Mouse (Mus musculus): ENCODE data around the gene P2ry10. TPM values are rescaled to one million over a fixed set of nuclear protein-coding genes. Genes with fewer than 3 reads are reported as not detected.
"Not testable (repeated sequence)": the region's sequence is repeated elsewhere in the genome, so short reads cannot be mapped to it uniquely, and the experiment has no call there.

The P2ry10 gene
- polyA plus RNA-seq (2012; rRNA removed) = 0.04 TPM in 1 of 2 replicates, not detected in the other

DNA sequence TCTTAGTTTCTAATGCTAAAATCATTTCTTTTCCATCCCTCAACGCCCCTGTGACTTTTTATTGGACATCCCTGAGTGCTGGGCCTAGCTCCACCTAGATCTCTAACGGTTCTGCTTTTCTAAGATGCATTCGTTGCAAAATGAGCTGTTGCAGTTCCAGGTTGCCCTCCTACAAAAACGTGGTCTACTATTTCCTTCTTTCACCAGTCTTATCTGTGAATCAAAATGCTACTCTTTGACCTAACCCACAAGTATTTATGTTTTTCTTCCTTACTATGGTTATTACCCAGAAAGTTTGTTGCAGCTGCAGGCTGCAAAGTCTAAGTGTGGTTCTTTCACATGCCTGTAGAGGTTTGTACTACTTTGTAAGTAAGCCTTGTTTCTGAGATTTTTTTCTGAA is at the start of gene P2ry10:
Gene P2ry10, plus strand, starts transcription at position 316 of the 400 bp plus-strand sequence.
- no peaks in the 10 kb centered on the region for H3K36me3 ChIP-seq (ENCODE audit: control insufficient read depth, insufficient read depth, low read length)
- TF ChIP-seq CTCF (IDR thresholded peaks at IDR 0.05; ENCODE audit: control insufficient read depth, insufficient read depth, insufficient replicate concordance, low read depth, low read length) = no peak
- TF ChIP-seq POLR2A (IDR thresholded peaks at IDR 0.05; ENCODE audit: control insufficient read depth, low read depth, low read length) = no peak
- no peak within 1 kb of the TSS for H3K27ac ChIP-seq (ENCODE audit: control insufficient read depth, insufficient read depth, low read depth, low read length)
- no peaks in the 10 kb centered on the region for H3K4me1 ChIP-seq (ENCODE audit: control insufficient read depth, insufficient read depth, low read length)
- no peaks in the 10 kb centered on the region for H3K27me3 ChIP-seq (ENCODE audit: control insufficient read depth, insufficient read depth, low read length)
- no peak within 1 kb of the TSS for H3K4me3 ChIP-seq (ENCODE audit: control insufficient read depth, low read depth, low read length)

DNA sequence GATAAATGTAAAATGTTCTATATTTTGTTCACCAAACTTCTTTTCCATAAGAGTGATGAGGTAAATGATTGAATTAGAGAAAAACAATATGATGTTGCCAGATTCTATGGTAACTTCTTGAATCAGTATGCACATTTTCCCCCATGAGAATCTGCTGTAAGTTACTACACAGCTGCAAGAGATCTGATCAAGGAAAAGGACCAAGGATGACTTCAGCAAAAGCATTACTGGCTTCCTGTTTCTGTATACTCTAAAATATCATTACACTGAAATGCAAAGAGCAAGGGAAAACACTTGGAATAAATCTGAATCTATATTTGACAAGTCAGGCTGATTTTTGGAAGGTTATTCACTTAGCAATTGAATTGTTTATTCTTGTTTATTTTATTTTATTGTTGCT is 49.1 kb upstream of the P2ry10 start:
- Histone ChIP-seq H3K4me1 (ENCODE audit: control insufficient read depth, insufficient read depth, low read length) (no peaks in the 10 kb centered on the region), H3K4me3 (ENCODE audit: control insufficient read depth, low read depth, low read length) (no peak overlapping the region), H3K36me3 (ENCODE audit: control insufficient read depth, insufficient read depth, low read length) (no peaks in the 10 kb centered on the region), H3K27ac (ENCODE audit: control insufficient read depth, insufficient read depth, low read depth, low read length) (no peak overlapping the region), H3K27me3 (ENCODE audit: control insufficient read depth, insufficient read depth, low read length) (no peaks in the 10 kb centered on the region)
- TF ChIP-seq POLR2A (IDR thresholded peaks at IDR 0.05; ENCODE audit: control insufficient read depth, low read depth, low read length) (no peak), CTCF (IDR thresholded peaks at IDR 0.05; ENCODE audit: control insufficient read depth, insufficient read depth, insufficient replicate concordance, low read depth, low read length) (no peak)

DNA sequence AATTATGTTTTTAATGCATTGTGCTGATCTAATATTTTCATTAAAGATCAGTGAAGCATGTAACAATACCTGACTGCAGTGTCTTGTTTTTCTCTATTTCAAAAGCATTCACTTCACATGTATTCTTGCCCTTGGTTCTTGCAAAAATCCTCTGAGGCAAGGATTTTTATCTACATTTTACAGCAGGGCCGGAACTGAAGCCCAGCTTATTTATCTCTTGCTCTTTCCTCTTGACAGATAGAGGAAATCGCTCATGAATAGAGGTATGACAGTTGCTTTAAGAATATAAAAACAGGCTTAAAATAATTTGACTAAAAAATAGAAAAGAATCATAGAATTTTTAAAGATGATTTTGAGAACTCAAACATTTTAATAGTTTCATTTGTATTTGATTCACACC is 48.7 kb upstream of the P2ry10 start:
- Histone ChIP-seq H3K4me1 (ENCODE audit: control insufficient read depth, insufficient read depth, low read length) (no peaks in the 10 kb centered on the region), H3K27me3 (ENCODE audit: control insufficient read depth, insufficient read depth, low read length) (no peaks in the 10 kb centered on the region), H3K27ac (ENCODE audit: control insufficient read depth, insufficient read depth, low read depth, low read length) (no peak overlapping the region), H3K4me3 (ENCODE audit: control insufficient read depth, low read depth, low read length) (no peak overlapping the region), H3K36me3 (ENCODE audit: control insufficient read depth, insufficient read depth, low read length) (no peaks in the 10 kb centered on the region)
- TF ChIP-seq CTCF (IDR thresholded peaks at IDR 0.05; ENCODE audit: control insufficient read depth, insufficient read depth, insufficient replicate concordance, low read depth, low read length) (no peak), POLR2A (IDR thresholded peaks at IDR 0.05; ENCODE audit: control insufficient read depth, low read depth, low read length) (no peak)

- H3K27me3 ChIP-seq (ENCODE audit: control insufficient read depth, insufficient read depth, low read length) = no peaks in the 10 kb centered on the region
- no peaks in the 10 kb centered on the region for H3K4me1 ChIP-seq (ENCODE audit: control insufficient read depth, insufficient read depth, low read length)
- TF ChIP-seq POLR2A (IDR thresholded peaks at IDR 0.05; ENCODE audit: control insufficient read depth, low read depth, low read length) (no peak), CTCF (IDR thresholded peaks at IDR 0.05; ENCODE audit: control insufficient read depth, insufficient read depth, insufficient replicate concordance, low read depth, low read length) (no peak)
- no peak overlapping the region for H3K4me3 ChIP-seq (ENCODE audit: control insufficient read depth, low read depth, low read length)
- no peak overlapping the region for H3K27ac ChIP-seq (ENCODE audit: control insufficient read depth, insufficient read depth, low read depth, low read length)
- no peaks in the 10 kb centered on the region for H3K36me3 ChIP-seq (ENCODE audit: control insufficient read depth, insufficient read depth, low read length)
Observed at GRCm38 (mm10) chrX:107042367-107042766, 45.9 kb upstream of the P2ry10 start.

- not testable (repeated sequence) for H3K4me1 ChIP-seq (ENCODE audit: control insufficient read depth, insufficient read depth, low read length); H3K36me3 ChIP-seq (ENCODE audit: control insufficient read depth, insufficient read depth, low read length); H3K27me3 ChIP-seq (ENCODE audit: control insufficient read depth, insufficient read depth, low read length); H3K27ac ChIP-seq (ENCODE audit: control insufficient read depth, insufficient read depth, low read depth, low read length); H3K4me3 ChIP-seq (ENCODE audit: control insufficient read depth, low read depth, low read length)
Observed at GRCm38 (mm10) chrX:107083407-107083806, 4.9 kb upstream of the P2ry10 start.

DNA sequence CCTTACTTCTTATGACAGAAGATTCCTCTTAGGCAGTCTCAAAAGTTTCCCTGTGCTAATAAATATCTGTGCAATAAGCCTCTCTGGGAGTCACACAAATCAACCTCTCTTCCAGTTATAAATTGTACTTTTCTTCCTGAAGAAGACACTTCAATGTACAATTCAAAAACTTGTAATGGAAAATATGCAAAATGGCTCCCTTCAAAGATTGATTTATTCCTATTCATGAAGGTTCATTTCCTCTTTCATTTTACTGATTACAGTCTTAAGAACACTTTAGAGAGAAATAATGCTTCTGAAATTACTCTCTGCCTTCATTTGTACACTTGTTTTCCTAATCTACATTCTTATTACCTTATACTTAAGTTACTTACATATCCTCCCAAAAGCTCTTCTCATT is 4.0 kb upstream of the P2ry10 start:
- Histone ChIP-seq H3K36me3 (ENCODE audit: control insufficient read depth, insufficient read depth, low read length) (no peaks in the 10 kb centered on the region), H3K4me3 (ENCODE audit: control insufficient read depth, low read depth, low read length) (no peak overlapping the region), H3K27ac (ENCODE audit: control insufficient read depth, insufficient read depth, low read depth, low read length) (no peak overlapping the region), H3K4me1 (ENCODE audit: control insufficient read depth, insufficient read depth, low read length) (no peaks in the 10 kb centered on the region), H3K27me3 (ENCODE audit: control insufficient read depth, insufficient read depth, low read length) (no peaks in the 10 kb centered on the region)
- TF ChIP-seq POLR2A (IDR thresholded peaks at IDR 0.05; ENCODE audit: control insufficient read depth, low read depth, low read length) = no peak
- TF ChIP-seq CTCF (IDR thresholded peaks at IDR 0.05; ENCODE audit: control insufficient read depth, insufficient read depth, insufficient replicate concordance, low read depth, low read length) = no peak

DNA sequence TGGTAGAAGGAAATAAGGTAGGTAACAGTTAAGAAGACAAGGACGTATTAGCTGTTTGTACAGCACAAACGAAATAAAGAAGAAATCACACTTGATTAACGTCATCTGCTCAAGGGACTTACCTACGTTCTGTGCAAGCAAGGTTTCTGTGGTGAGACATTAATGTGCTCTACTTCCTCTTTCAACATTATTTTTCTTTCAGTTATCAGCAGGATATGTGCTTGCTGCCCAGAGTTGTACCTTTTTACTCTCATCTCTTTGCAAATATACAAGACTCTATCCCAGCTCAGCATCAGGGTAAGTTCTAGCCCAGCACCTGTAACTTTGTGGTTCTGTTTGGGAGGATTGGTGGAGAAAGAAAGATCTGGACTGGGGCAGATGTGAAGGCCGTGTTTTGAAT is 839 bp downstream of the P2ry10 start:
- Histone ChIP-seq H3K36me3 (ENCODE audit: control insufficient read depth, insufficient read depth, low read length) (no peaks in the 10 kb centered on the region), H3K27me3 (ENCODE audit: control insufficient read depth, insufficient read depth, low read length) (no peaks in the 10 kb centered on the region), H3K4me3 (ENCODE audit: control insufficient read depth, low read depth, low read length) (no peak overlapping the region), H3K27ac (ENCODE audit: control insufficient read depth, insufficient read depth, low read depth, low read length) (no peak overlapping the region), H3K4me1 (ENCODE audit: control insufficient read depth, insufficient read depth, low read length) (no peaks in the 10 kb centered on the region)
- TF ChIP-seq POLR2A (IDR thresholded peaks at IDR 0.05; ENCODE audit: control insufficient read depth, low read depth, low read length) = no peak
- TF ChIP-seq CTCF (IDR thresholded peaks at IDR 0.05; ENCODE audit: control insufficient read depth, insufficient read depth, insufficient replicate concordance, low read depth, low read length) = no peak

GRCm38 (mm10) chrX:107089930-107090329 is 1.6 kb downstream of the P2ry10 start:
- Histone ChIP-seq H3K27me3 (ENCODE audit: control insufficient read depth, insufficient read depth, low read length) (no peaks in the 10 kb centered on the region), H3K4me3 (ENCODE audit: control insufficient read depth, low read depth, low read length) (no peak overlapping the region), H3K4me1 (ENCODE audit: control insufficient read depth, insufficient read depth, low read length) (no peaks in the 10 kb centered on the region), H3K36me3 (ENCODE audit: control insufficient read depth, insufficient read depth, low read length) (no peaks in the 10 kb centered on the region), H3K27ac (ENCODE audit: control insufficient read depth, insufficient read depth, low read depth, low read length) (no peak overlapping the region)
- TF ChIP-seq POLR2A (IDR thresholded peaks at IDR 0.05; ENCODE audit: control insufficient read depth, low read depth, low read length) (no peak), CTCF (IDR thresholded peaks at IDR 0.05; ENCODE audit: control insufficient read depth, insufficient read depth, insufficient replicate concordance, low read depth, low read length) (no peak)

All from testis, adult 2 months (tissue).